In genomic region chr7:35802201-35802905, GRCm38 (mm10) we compare ENCODE assay signal across 8 mouse cellular contexts. TPM values are rescaled to one million over a fixed set of nuclear protein-coding genes. Genes with fewer than 3 reads are reported as not detected.
DNase-seq lines count a peak whose midpoint lies in the region; ATAC-seq lines count a peak whose summit lies in the region.

No protein-coding gene starts in this region.

- H3K4me2 ChIP-seq in forebrain, embryonic 14.5 days (ENCODE audit: low read length), result peak overlapping the region; percentile 92
- H3K4me2 ChIP-seq in midbrain, embryonic 15.5 days, result peak overlapping the region; percentile 91

- DNase-seq in ovary, postnatal 14 days (ENCODE audit: low spot score), result peak; percentile 1
- no peak for DNase-seq in ovary, adult 18-20 months (ENCODE audit: low spot score)
- peak; percentile 25 for DNase-seq in c-Kit-negative CD71-positive TER-119-positive erythroid progenitor cells, embryonic 14.5 days (ENCODE audit: low read depth, low spot score)
- peak; percentile 29 for DNase-seq in forebrain, embryonic 14.5 days (ENCODE audit: low spot score)
- peak; percentile 16 to 29 for DNase-seq in kidney, postnatal 36 days
- no peak for DNase-seq in thymus, postnatal 10 days (ENCODE audit: low spot score in 2 of 2)
- DNase-seq in T-cell, adult 2 months (ENCODE audit: low spot score), result no peak

- peak overlapping the region; percentile 62 for H3K4me3 ChIP-seq in forebrain, embryonic 14.5 days (ENCODE audit: low read depth, low read length)
- peak overlapping the region; percentile 98 for H3K4me3 ChIP-seq in midbrain, embryonic 15.5 days

- H3K9me3 ChIP-seq in forebrain, embryonic 14.5 days (replicated peaks; ENCODE audit: control insufficient read depth, low read length), result no peaks in the 10 kb centered on the region
- no peaks in the 10 kb centered on the region for H3K9me3 ChIP-seq in midbrain, embryonic 15.5 days

- H3K36me3 ChIP-seq in forebrain, embryonic 14.5 days (ENCODE audit: control insufficient read depth, insufficient read depth, low read length), result peaks cover 28% of the 10 kb centered on the region
- H3K36me3 ChIP-seq in midbrain, embryonic 15.5 days (replicated peaks), result peaks cover 19% of the 10 kb centered on the region

- peak overlapping the region; percentile 79 for H3K27ac ChIP-seq in forebrain, embryonic 14.5 days (ENCODE audit: low read depth, low read length)
- peak overlapping the region; percentile 90 for H3K27ac ChIP-seq in midbrain, embryonic 15.5 days

- peak overlapping the region; percentile 76 for H3K9ac ChIP-seq in forebrain, embryonic 14.5 days (ENCODE audit: low read length)
- peak overlapping the region; percentile 99 for H3K9ac ChIP-seq in midbrain, embryonic 15.5 days

- H3K4me1 ChIP-seq in forebrain, embryonic 14.5 days (ENCODE audit: control insufficient read depth, insufficient read depth, low read length), result peaks cover 14% of the 10 kb centered on the region
- peaks cover 12% of the 10 kb centered on the region for H3K4me1 ChIP-seq in midbrain, embryonic 15.5 days

- WGBS in forebrain, embryonic 14.5 days, result under 1% methylated on average over 45 of the region's 49 CpGs
- 0% methylated on average over 49 of the region's 49 CpGs for WGBS in midbrain, embryonic 15.5 days

- ATAC-seq in forebrain, embryonic 14.5 days, result peak; percentile 89
- peak; percentile 92 for ATAC-seq in midbrain, embryonic 15.5 days (replicated peaks)

- H3K27me3 ChIP-seq in forebrain, embryonic 14.5 days (replicated peaks; ENCODE audit: control insufficient read depth, insufficient read depth, low read length), result no peaks in the 10 kb centered on the region
- no peaks in the 10 kb centered on the region for H3K27me3 ChIP-seq in midbrain, embryonic 15.5 days (replicated peaks)

RNA-seq across cellular contexts. Expression of gene Zfp507, which starts 0.5 kb away (rescaled TPM):
- polyA plus RNA-seq in forebrain, embryonic 14.5 days (2014; fragmentation: Nextera tagmentation; extraction: Ambion mirVana), result 12.0 and 12.5 TPM in 2 replicates
- 14.7 and 16.0 TPM in 2 replicates for polyA plus RNA-seq in midbrain, embryonic 15.5 days (2015; fragmentation: Nextera tagmentation; extraction: Ambion mirVana)

RNA-seq across cellular contexts. Expression of gene Dpy19l3, which starts 48.1 kb away (rescaled TPM):
- polyA plus RNA-seq in forebrain, embryonic 14.5 days (2014; fragmentation: Nextera tagmentation; extraction: Ambion mirVana), result 58.8 and 59.7 TPM in 2 replicates
- 39.6 and 42.3 TPM in 2 replicates for polyA plus RNA-seq in midbrain, embryonic 15.5 days (2015; fragmentation: Nextera tagmentation; extraction: Ambion mirVana)

Comparison
In these comparisons a context has a peak if more than half of its experiments do, and no peak if none do; other contexts are left out.
1. DNase-seq: peak in ovary, postnatal 14 days (single experiment), c-Kit-negative CD71-positive TER-119-positive erythroid progenitor cells, embryonic 14.5 days (single experiment), forebrain, embryonic 14.5 days (single experiment) and kidney, postnatal 36 days (2 of 2); none in ovary, adult 18-20 months (single experiment), thymus, postnatal 10 days (0 of 2) and T-cell, adult 2 months (single experiment).